Mouse (Mus musculus) C2C12 (cell line): Measurements from ENCODE around the gene Foxo4.

Experiments
- CEBPB ChIP-seq: IDR thresholded peaks from one replicate; pipeline ENCODE4 v1.6.1; 2011; ENCODE audit warnings: low read depth, mild to moderate bottlenecking, control low read depth, moderate library complexity
- CTCF ChIP-seq: IDR thresholded peaks from one replicate; pipeline ENCODE4 v1.5.1; 2011; ENCODE audit not compliant: control insufficient read depth, insufficient read depth, insufficient read length
- MAX ChIP-seq: IDR thresholded peaks from one replicate; pipeline ENCODE4 v1.6.1; 2011; ENCODE audit warnings: mild to moderate bottlenecking, control low read depth
- MYOD1 ChIP-seq: IDR thresholded peaks from one replicate; pipeline ENCODE4 v1.6.1; 2011; ENCODE audit warnings: low read depth; ENCODE audit not compliant: control insufficient read depth, insufficient read length

GRCm38 (mm10) chrX:101288432-101288831 lies 34.1 kb downstream of the Foxo4 start:
- TF ChIP-seq CTCF (no peak), MAX (no peak), CEBPB (no peak), MYOD1 (no peak)
